10 mouse cellular contexts compared by ENCODE assay signal in the genomic region with DNA sequence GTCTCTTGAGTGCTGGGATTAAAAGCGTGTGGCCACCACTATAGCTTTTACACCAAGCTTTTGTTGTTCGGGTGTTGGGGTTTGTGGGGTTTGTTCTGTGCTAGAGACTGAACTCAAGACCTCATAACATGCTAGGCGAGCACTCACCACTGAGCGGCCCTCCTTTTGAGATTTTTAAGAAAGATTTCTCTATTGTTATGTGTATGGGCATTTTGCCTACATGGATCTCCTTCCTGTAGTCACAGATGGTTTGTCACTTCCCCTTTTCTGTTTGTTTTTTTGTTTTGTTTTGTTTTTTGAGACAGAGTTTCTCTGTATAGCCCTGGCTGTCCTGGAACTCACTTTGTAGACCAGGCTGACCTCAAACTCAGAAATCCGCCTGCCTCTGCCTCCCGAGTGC. TPM values are rescaled to one million over a fixed set of nuclear protein-coding genes. Genes with fewer than 3 reads are reported as not detected.
DNase-seq lines count a peak whose midpoint lies in the region; ATAC-seq and TF ChIP-seq lines count a peak whose summit lies in the region.
"Not testable (repeated sequence)": the region's sequence is repeated elsewhere in the genome, so short reads cannot be mapped to it uniquely, and the experiment has no call there.
"Had no signal": no experiment of that assay in that cellular context is flagged by ENCODE, and none has a peak within 500 bp of the region (broad histone marks: within the 10 kb centered on the region; RNA-seq: fewer than 3 reads in every experiment).

No protein-coding gene starts in this region.

- H3K27me3 ChIP-seq in liver, embryonic 12.5 days (replicated peaks); liver, embryonic 15.5 days: not testable (repeated sequence)

- peak; percentile 72 for ATAC-seq in granulocyte monocyte progenitor cell, adult 5-6 weeks (replicated peaks; ENCODE audit: poor library complexity, severe bottlenecking)
- ATAC-seq in liver, embryonic 12.5 days; liver, embryonic 15.5 days (ENCODE audit: insufficient read depth): not testable (repeated sequence)
- ATAC-seq in megakaryocyte, adult 5-6 weeks (ENCODE audit: poor library complexity, severe bottlenecking): peak; percentile 48; the same call in 1 of the 2 replicates

- DNase-seq in A20 (ENCODE audit: low read depth, low spot score): peak; percentile 29
- DNase-seq in heart, adult 8-10 months (ENCODE audit: low spot score): peak; percentile 15

- peak overlapping the region; percentile 22; the same call in 1 of the 2 replicates for H3K9ac ChIP-seq in liver, embryonic 12.5 days
- H3K9ac ChIP-seq in liver, embryonic 15.5 days: not testable (repeated sequence)

- TF ChIP-seq CTCF in bone marrow macrophage, adult 2 months (IDR thresholded peaks at IDR 0.05; ENCODE audit: low read depth, low read length): not testable (repeated sequence)

- peaks cover 92% of the 10 kb centered on the region for H3K36me3 ChIP-seq in liver, embryonic 12.5 days
- H3K36me3 ChIP-seq in liver, embryonic 15.5 days (replicated peaks): peaks cover 89% of the 10 kb centered on the region

- H3K4me1 ChIP-seq in bone marrow macrophage, adult 2 months (ENCODE audit: control insufficient read depth, insufficient read depth, low read length): peaks cover 22% of the 10 kb centered on the region
- peaks cover 44% of the 10 kb centered on the region for H3K4me1 ChIP-seq in liver, embryonic 12.5 days
- peaks cover 35% of the 10 kb centered on the region for H3K4me1 ChIP-seq in liver, embryonic 15.5 days (replicated peaks)

- 67% methylated on average over 6 of the region's 6 CpGs for WGBS in liver, embryonic 12.5 days (ENCODE audit: insufficient replicate concordance)
- 65% methylated on average over 6 of the region's 6 CpGs for WGBS in liver, embryonic 15.5 days (ENCODE audit: insufficient replicate concordance)

- peak overlapping the region; percentile 53; the same call in 1 of the 2 replicates for H3K4me2 ChIP-seq in liver, embryonic 12.5 days
- H3K4me2 ChIP-seq in liver, embryonic 15.5 days: peak overlapping the region; percentile 38; the same call in 1 of the 2 replicates

- not testable (repeated sequence) for H3K4me3 ChIP-seq in bone marrow macrophage, adult 2 months (ENCODE audit: insufficient read depth, low read length); liver, embryonic 12.5 days; liver, embryonic 15.5 days (replicated peaks)

- peak overlapping the region; percentile 33 for H3K27ac ChIP-seq in bone marrow macrophage, adult 2 months (ENCODE audit: insufficient read depth, low read depth, low read length)
- peak overlapping the region; percentile 90 for H3K27ac ChIP-seq in liver, embryonic 12.5 days
- H3K27ac ChIP-seq in liver, embryonic 15.5 days (replicated peaks): peak overlapping the region; percentile 88

- H3K9me3 ChIP-seq in liver, embryonic 12.5 days (replicated peaks); liver, embryonic 15.5 days (replicated peaks): not testable (repeated sequence)

- TF ChIP-seq POLR2A in bone marrow macrophage, adult 2 months (IDR thresholded peaks at IDR 0.05; ENCODE audit: borderline replicate concordance, low read depth, low read length): not testable (repeated sequence)

RNA-seq across cellular contexts. Expression of a gene that starts 29.7 kb away (rescaled TPM):
- not detected in 2 replicates for polyA plus RNA-seq in bone marrow macrophage, adult 2 months (2012; ENCODE audit: insufficient read depth, insufficient read length, missing spikeins)
- 0.81 and 0.99 TPM in 2 replicates for total RNA-seq in granulocyte monocyte progenitor cell, adult 5-6 weeks (2014; fragmentation: Nextera tagmentation)
- not detected in 2 replicates for total RNA-seq in granulocyte monocyte progenitor cell, adult 5-6 weeks (2017)
- total RNA-seq in heart, adult 8-10 months (2022): under 1 TPM; 0.14 to 1.00 (median 0.23) TPM
- not detected in 2 replicates for polyA plus RNA-seq in liver, embryonic 12.5 days (2016; fragmentation: Nextera tagmentation; extraction: Ambion mirVana)
- polyA plus RNA-seq in liver, embryonic 15.5 days (2015; fragmentation: Nextera tagmentation; extraction: Ambion mirVana): 0.15 TPM in 1 of 2 replicates, not detected in the other
- total RNA-seq in megakaryocyte, adult 5-6 weeks (2015): 0.23 TPM in 1 of 2 replicates, not detected in the other
- total RNA-seq in megakaryocyte, adult 5-6 weeks (2017): not detected in 2 replicates
- total RNA-seq: adrenal gland, postnatal 14 days; heart, postnatal 10 days had no signal
- polyA plus RNA-seq: adrenal gland, adult 2 months had no signal

RNA-seq across cellular contexts. Expression of a gene that starts 57.3 kb away (rescaled TPM):
- 67.6 and 71.2 TPM in 2 replicates for polyA plus RNA-seq in bone marrow macrophage, adult 2 months (2012; ENCODE audit: insufficient read depth, insufficient read length, missing spikeins)
- total RNA-seq in granulocyte monocyte progenitor cell, adult 5-6 weeks (2014; fragmentation: Nextera tagmentation): 58.4 and 62.3 TPM in 2 replicates
- 75.4 and 85.1 TPM in 2 replicates for total RNA-seq in granulocyte monocyte progenitor cell, adult 5-6 weeks (2017)
- total RNA-seq in heart, adult 8-10 months (2022): 10 to 100 TPM; 53.7 to 69.1 (median 61.2) TPM
- 30.2 TPM in 2 replicates for polyA plus RNA-seq in liver, embryonic 12.5 days (2016; fragmentation: Nextera tagmentation; extraction: Ambion mirVana)
- 36.5 and 38.5 TPM in 2 replicates for polyA plus RNA-seq in liver, embryonic 15.5 days (2015; fragmentation: Nextera tagmentation; extraction: Ambion mirVana)
- total RNA-seq in megakaryocyte, adult 5-6 weeks (2015): 64.1 and 69.9 TPM in 2 replicates
- total RNA-seq in megakaryocyte, adult 5-6 weeks (2017): 94.1 and 98.6 TPM in 2 replicates

Comparison
In these comparisons a context has a peak if more than half of its experiments do, and no peak if none do; other contexts are left out.
1. H3K27ac ChIP-seq: peak in every context shown above with its lines; median percentile 90 in liver, embryonic 12.5 days; 88 in liver, embryonic 15.5 days; 33 in bone marrow macrophage, adult 2 months.